Mouse (Mus musculus) adrenal gland, postnatal 25 days (tissue): Measurements from ENCODE around the gene Vps26c. TPM values are rescaled to one million over a fixed set of nuclear protein-coding genes. Genes with fewer than 3 reads are reported as not detected.
"Not testable (repeated sequence)": the region's sequence is repeated elsewhere in the genome, so short reads cannot be mapped to it uniquely, and the experiment has no call there.

Experiments
- DNase-seq: peaks from one replicate; pipeline ENCODE4 v3.0.0; 2021; ENCODE audit warnings: mixed read lengths
- total RNA-seq: library from RNA; stranded (reverse); gene quantifications from 2 replicates; pipeline ENCODE4 v1.2.3, GENCODE M21; 2021

The Vps26c gene
- total RNA-seq, 1 experiment from 2014 or later = 61.5 TPM

DNA sequence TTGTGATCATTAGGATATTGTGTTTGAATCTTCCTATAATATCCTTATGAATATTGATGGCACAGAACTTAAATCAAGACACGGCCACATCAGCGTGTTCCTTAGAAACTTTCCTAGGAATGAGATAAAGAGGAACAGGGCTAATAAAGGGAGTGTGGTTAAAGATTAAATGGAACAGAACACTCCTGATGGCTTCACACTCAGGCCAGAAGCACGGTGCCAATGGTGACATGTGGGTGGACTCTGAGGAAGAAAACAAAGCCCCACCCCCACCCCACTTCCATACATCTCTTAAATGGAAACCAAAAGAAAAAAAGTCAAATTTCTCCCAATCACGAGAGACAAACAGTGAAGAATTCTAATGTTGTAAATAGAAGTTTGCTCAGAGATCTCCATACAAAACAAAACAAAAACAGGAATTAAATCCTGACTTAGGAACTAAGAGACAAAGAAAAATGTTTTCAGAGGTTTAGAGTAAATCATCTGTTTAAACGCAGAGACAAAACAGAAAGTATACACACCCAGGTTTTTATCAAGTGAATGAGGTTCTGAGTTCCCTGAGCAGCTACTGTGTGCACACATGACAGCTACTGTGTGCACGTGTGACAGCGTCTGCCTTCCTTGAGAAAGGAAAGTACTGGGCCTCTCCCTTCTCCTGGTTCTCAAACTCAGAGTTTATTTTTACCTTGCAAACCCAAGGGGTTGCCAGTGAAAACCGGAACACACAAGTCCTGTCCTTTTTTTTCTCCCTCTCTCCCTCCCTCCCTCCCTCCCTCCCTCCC, 19.3 kb upstream of the Vps26c start:
- DNase-seq = no peak

DNA sequence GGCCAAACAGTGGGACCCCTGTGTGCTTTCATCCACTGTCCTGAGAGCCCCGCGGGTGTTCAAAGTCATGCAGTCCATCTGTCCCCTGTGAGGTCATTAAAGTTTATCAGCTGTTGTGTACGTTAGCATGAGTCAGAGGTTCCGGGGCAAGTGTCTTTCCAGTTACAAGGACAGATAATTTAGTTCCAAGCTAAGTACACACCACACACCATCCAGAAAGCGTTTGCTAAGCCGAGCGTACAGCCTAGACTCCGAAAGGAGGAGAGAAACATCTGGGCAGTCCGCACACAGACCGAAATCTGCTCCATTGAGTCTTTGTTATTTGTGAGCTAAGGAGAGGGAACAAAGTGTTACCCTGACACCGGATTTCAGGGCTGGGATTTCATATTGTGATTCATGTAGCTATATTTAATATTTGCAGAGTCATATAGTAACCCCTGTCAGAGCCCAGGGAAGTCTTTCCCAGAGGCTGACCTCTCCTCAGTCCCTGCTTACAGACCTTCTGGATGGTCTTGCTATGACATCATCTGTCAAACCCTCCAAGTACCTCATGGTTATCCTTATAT, 18.0 kb upstream of the Vps26c start:
- DNase-seq = peak; percentile 23

DNA sequence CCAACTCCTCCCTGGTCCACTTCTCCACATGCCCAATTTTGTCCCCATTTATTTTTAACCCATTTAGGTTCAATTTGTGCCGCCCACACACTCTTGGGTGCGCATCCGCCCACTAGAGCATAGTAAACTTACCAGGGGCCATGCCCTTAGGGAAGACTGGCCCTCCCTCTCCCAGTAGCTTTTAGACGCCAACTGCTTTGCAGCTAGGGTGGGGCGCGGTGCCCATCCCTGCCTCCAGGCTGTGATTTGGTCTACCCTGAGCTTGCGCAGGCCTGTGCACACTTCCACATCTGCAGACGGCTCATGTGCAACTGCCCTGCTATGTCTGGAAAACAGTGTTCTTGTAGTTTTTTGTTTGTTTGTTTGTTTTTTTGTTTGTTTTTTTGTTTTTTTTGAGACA, 16.3 kb upstream of the Vps26c start:
- no peak for DNase-seq

DNA sequence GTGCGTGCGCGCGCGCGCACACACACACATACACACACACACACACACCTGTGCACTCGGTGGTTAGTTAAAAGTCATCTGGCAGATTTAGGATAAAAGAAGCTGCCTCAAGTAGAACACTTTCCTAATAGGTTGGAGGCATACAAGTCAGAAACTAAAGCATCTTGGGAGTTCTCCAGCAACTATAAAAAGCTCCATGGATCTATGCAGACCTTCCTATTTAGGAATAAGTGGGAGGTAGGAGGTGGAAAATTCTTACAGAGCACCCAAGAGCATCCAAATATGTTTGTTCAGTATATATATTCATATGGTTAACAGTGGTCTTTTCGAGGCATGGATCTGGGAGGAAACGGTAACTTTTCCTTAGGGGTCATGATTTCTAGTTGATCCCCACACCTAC, 13.5 kb upstream of the Vps26c start:
- no peak for DNase-seq

DNA sequence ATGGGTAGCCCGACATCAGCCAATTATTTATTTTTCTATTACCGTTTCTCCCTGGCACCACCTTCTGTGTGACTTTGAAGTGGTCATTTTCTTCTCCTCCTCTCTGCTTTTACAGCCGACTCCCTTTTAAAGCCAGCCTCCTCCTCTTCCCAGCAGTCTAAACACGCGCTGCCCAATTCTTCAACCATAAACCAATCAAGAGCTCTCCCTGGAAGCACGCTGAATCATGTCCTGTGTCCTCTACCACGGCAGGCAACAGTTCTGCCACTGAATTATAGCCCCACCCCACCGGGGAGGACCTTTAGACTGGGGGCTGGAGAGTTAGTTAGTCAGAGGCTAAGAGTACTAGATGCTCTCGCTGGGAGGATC, 10.5 kb upstream of the Vps26c start:
- DNase-seq = peak; percentile 40

DNA sequence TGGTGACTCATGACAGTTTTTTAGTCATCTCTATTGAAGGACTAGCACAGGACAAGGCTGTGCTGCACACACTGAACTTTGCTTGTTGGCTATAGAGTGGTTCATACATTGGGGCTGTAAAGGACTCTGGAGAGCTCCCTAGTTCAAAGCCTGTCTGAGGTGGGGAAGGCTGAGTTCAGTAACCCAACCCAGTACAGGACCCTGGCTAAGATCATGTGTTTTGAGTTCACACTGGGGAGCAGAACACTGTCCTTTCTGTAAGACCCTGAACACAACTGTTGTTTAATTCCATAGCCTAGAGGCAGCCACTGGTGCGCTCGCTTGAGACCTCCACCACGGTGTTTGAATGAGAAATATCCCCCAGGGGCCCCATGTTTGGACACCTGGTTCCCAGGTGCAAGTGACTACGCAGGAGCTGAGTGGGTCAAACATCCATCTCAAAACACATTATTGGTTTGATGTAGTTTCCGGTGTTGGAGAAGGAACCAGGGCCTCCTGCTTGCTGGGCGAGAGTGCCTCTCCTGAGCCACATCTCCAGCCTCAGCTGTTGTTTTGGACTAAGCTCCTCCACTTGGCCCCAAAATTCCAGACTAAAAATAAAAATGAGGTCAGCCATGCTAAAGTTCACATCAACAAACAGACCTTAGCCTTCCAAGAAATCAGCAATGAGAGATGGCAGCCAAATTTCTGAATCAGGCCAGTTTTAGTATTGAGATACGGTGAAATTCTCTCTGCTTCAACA, 10.0 kb upstream of the Vps26c start:
- DNase-seq = no peak

DNA sequence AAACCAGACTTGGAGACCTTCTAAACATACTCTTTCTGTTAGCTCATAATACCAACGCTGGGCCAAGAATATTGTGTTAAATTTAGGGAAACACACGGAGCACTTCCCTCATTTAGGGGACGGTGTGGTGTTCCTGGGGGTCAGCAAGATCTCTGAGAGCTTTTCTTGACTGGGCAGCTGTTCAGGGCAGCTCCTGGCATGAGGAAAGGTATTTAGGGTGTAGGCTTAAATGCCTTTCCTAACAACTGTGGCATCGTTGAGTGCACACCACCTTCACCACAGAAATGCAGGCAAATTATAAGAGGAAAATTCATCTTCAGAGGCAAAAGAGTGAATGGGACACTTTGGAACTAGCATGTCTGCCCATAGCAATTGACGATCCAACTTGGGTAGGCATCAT, 9.1 kb upstream of the Vps26c start:
- DNase-seq = no peak

DNA sequence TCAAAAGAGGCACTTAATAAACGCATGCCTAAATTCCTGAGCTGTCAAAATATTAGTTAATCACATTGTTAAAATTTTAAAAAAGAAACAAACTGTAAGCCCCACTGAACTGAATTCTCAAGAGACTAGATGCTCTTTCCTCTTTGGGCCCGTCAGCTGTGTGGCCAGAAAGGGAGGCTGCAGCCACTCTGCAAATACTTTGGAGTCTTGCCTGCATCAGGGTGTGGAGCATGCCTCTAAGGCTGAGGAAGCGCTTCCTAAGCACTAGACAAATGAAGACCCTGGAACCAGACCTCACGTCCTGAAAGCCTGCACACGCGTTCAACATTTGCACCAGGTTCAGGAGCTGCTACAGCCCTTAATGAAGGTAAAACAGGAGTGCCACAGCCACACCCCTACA, 7.0 kb upstream of the Vps26c start:
- DNase-seq = no peak

DNA sequence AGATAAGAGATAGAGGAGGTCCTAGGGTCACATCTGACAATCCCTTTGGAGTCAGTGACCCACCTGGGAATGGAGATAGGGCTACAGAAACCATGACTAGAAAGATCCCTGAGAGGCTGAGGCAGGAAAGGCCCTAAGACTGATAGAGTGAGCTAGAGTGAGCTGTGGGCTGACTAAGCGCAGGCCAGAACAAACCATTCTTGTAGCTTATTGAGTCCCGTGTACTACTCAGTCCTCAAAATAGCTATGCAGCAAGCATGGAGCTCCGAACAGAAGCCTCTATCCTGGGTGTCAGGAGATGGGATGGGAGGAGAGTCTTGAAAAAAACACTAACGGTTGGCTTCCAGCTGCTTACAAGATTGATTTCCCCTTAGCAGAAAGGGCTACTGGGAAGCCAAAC, 4.6 kb upstream of the Vps26c start:
- DNase-seq = no peak

DNA sequence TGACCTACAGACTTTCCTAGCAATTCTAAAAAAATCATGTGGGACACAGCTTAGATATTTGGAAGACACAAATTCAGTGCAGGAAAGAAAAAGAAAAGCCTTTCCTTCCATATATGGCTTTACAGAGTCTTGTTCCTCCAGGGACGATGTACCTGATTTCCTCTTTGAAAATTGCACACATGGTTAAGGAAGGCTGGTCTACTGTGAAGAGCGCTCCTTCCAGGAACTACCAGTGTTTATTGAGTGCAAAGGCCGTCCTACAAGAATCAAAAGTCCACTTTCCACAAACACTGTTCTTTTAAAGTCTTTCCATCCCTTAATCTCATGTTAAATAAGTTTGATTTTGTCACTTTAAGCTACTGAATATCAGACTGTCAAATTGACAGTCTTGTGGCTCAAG, 916 bp upstream of the Vps26c start:
- no peak for DNase-seq

DNA sequence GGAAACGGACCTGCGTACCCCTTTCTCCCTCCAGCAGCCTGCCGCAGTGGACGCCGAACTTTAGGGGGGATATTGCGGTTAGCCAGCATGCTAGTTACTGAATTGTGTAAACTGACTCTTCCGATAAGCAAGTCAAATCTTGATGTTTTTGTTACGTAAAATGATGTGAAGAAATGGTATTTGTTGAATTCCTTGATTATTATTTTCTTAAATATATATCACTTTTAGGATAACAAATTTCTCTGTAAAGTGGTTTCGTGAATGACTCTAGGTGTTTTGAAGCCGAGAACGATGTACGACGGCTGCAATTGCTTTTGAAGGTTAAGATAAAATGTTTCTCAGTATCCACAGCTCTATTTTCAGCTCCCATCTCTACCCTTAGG, 513 bp upstream of the Vps26c start:
- DNase-seq = no peak

DNA sequence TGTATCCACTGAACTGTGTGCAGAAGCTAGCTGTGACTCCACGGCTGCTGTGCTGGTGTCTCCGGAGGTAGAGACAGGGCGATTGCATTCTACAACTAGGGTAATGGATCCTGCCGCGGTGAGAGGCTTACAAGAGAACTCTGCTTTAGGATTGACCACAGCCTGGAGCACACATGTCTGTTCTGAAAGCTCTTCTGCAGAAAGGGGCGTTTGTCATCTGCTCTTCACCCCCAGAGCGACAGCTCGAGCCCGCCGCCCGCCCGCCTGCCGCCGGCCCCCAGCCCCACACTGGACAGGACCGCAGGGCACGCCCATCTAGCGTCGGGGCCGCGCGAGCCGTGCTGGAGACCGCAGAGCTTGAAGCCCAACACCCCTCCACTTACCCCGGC, 681 bp downstream of the Vps26c start:
- no peak for DNase-seq

DNA sequence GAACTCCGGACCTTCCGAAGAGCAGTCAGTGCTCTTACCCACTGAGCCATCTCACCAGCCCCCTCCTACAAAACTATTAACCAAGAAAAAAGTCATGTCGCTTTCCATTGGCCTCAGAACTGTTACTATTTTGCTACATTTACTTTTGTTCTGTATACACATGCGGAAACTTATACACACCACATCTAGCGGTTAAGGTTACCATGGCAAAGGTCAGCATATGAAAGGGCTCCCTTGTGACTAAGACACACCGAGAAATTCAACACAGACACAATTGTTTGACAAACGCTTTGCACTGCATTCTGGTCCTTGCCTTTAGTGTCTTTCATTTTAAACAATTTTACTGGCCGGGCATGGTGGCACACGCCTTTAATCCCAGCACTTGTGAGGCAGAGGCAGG, 1.9 kb downstream of the Vps26c start:
- DNase-seq = no peak

DNA sequence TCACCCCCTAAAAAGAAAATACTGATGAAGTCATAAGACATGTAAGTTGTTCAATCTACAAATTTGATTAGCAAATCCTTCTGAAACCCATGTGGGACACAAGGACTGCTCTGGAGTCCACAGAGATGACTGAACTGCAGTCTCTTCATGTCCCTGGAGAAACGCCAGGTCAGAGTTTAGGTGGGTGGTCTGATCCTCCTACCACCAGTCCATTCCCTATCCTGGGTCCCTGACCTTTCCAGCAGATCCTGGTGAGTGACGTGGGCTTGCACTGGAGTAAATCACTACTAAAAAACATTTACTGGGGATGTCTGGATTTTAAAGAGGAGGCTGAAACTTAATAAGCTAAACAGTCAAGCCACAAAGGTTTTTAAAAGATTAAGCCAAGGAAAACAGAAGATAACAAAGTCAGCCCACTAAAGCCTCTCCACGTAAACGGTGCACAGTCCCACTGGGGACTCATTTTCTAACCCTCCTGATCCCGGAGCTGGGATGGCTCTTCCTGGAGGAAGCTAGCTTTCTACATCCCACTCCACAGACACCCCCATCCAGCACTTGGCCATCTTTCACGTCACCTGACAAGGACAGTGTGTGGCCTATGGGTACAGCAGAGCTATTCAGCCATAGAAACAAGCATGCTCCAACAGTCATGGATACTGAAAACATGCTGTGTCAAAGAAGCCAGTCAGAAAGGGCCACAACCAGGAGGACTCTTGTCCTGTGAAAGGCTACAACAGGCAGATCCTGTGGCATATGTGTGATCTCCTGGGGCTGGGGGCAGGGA, 2.8 kb downstream of the Vps26c start:
- no peak for DNase-seq

DNA sequence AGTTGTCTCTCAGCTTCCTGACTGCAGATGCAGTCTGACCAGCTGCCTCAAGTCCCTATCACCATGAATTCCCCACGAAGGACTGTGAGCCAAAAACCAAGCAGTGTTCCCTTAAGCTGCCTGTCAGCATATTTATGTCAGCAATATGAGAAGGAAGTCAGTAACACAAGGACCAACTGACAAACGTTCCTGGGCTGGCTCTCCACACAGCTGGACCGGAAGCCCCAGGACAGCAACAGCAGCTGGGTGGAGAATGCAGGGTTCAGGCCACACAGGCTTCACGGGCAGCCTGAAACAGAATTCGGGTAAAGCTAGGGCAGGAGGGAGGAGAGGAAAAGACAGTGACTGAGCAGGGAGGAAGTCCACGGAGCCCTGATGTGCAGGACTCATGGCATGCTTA, 7.6 kb downstream of the Vps26c start:
- DNase-seq = no peak

DNA sequence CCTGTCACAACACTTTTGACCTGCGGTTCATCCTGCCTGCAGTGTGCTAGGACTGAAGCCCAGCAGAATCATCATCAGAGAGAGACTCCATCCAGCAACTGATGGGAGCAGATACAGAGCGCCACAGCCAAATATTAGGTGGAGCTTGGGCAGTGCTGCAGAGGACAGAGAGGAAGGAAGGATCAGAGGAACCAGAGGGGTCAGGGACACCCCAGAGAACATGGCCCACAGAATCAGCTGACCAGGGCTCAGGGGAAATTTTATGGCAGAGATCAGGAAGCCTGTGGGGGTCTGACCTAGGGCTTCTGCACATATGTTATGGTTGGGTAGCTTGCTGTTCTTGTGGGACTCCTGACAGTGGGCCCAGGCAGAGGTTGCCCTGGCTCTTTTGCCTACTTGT, 9.0 kb downstream of the Vps26c start:
- no peak for DNase-seq

DNA sequence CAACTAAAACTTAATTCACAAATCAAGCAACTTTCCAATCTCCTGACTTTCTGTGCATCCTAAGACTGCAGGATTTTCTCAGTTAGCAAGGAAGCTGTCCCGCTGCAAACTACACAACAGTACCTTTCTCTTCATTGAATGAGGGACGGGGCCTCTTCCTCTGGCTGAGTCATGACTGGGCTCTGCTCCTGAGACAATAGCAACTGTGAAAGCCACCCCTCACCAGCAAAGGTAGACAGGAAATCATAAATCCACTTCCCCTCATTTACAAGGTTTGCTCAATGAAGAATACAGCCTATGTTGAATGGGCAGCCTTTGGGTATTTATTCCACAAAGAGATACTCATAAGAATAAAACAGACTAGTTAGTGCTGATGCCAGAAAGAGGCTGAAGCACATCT, 16.6 kb downstream of the Vps26c start:
- no peak for DNase-seq

DNA sequence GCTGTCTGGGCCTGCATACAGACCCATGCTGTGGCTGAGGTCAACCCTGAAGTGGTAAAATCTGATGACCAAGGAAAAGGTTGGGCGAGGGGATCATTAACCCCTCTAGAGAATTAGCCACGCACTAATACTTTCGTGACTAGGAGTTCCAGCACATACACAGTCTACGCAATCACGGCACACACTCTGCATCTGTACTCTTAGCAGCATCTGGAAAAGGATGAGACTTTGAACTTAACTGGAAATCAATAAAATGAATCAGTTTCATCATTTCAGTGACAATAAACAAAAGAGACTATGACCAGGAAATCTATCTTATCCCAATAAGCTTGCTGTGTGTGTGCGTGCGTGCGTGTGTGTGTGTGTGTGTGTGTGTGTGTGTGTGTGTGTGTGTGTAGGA, 17.9 kb downstream of the Vps26c start:
- DNase-seq = no peak

DNA sequence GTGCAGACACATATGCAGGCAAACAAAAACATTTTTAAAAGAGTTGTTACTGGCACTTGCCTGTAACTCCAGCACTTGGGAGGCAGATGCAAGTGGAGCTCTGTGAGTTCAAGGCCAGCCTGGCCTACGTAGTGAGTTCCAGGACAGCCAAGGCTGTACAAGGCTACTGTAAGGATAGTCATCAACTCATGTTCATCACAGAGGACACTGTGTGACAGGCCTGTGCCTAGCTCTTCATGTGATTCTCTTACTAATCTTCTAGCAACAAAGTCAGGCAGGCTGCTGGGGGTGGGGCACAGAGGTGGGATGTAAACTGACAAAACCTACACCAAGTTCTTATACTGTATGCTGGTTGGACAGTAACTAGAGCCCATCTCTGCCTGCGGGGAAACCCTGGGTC, 19.6 kb downstream of the Vps26c start:
- DNase-seq = no peak

DNA sequence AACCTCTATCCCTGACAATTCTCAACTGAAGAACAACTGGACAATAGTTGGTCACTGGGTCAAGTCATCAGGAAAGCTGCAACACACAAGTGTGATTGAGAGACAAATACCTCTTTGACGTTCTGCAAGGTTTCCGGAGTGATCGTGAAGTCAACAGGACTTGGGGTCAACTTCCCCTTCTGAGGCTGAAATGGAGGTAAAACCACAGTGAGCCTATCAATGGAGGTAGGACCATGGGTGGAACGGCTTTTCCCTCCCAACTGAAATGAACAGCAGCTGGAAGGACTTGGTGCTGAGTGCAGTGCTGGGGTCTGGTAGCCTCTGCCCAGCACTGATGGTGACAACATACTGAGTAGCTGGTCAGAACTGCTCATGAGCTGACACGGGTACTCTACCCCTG, 22.4 kb downstream of the Vps26c start:
- DNase-seq = no peak

DNA sequence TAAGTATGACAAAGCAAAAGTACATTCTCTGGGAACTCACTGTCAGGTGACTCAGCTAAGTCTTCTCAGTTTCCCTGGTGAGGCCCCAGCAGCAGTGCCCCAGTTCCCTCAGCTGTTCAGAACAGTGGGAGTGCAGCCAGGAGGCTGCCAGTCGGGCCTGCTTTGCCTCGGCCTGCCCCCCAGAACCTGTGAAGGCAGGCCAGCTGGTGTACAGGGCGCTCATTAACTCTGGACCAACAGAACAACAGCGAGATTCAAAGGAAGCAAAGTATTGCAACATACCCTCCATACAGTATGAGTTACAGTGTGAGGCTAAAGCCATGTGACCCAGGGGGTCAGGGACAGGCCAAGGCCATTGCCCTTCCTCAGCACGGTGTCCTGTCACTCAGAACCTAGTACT, 28.7 kb downstream of the Vps26c start:
- DNase-seq = peak; percentile 58

DNA sequence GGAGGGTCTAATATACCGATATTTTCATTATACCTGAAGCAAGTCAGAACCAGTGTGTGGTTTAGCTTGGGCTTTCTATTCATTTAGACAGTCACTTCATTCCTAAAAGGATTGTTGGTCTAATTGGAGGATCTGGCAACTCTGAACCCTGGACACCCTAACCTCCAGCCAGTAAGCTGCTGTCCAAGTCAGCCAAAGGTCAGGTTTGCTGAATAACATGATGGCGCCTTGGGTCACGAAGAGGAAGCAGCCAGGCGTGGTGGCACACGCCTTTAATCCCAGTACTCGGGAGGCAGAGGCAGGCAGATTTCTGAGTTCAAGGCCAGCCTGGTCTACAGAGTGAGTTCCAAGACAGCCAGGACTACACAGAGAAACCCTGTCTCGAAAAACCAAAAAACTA, 29.5 kb downstream of the Vps26c start:
- not testable (repeated sequence) for DNase-seq

DNA sequence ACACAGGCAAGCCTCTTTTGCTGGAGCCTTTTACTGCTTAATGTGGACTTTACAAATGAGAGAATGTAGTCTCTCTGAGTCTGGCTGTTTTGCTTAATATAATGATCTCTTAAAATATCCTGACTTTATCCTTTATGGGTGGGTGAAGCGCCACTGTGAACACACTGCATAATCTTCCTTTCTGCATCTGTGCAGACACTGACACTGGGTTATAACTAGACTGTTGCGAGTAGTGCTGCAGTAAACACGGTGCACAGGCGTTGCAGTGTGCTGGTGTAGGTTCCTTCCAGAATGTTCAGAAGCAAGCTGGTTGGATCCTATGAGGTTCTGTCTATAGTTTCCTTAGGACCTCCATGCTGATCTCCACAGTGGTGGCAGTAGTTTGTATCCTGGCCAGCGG, 37.3 kb downstream of the Vps26c start:
- no peak for DNase-seq
